Mouse (Mus musculus) hindbrain, embryonic 13.5 days (tissue): ENCODE data around the gene Ano10. TPM values are rescaled to one million over a fixed set of nuclear protein-coding genes. Genes with fewer than 3 reads are reported as not detected.

Experiments
- ATAC-seq: fragments of 200-750 bp; cut with Nextera tagmentation; 2 replicates; pipeline ENCODE4 v1.8.0; 2017; ENCODE audit warnings: moderate TSS enrichment; ENCODE audit not compliant: low FRiP score
- H3K27ac ChIP-seq: fragments of 300-500 bp; sonication (generic); 2 replicates; pipeline ENCODE4 v1.5.1; 2015; ENCODE audit warnings: inconsistent platforms, mild to moderate bottlenecking, moderate library complexity
- H3K27me3 ChIP-seq: fragments of 300-500 bp; sonication (generic); 2 replicates; pipeline ENCODE4 v1.6.1; 2015; ENCODE audit warnings: mild to moderate bottlenecking, inconsistent platforms
- H3K36me3 ChIP-seq: fragments of 300-500 bp; sonication (generic); 2 replicates; pipeline ENCODE4 v1.6.1; 2015; ENCODE audit warnings: mild to moderate bottlenecking, inconsistent platforms
- H3K4me1 ChIP-seq: fragments of 300-500 bp; sonication (generic); replicated peaks from 2 replicates; pipeline ENCODE4 v1.6.1; 2015; ENCODE audit warnings: inconsistent platforms
- H3K4me2 ChIP-seq: fragments of 300-500 bp; sonication (generic); 2 replicates; pipeline ENCODE4 v1.6.1; 2015; ENCODE audit warnings: inconsistent platforms, mild to moderate bottlenecking, moderate library complexity
- H3K4me3 ChIP-seq: fragments of 300-500 bp; sonication (generic); 2 replicates; pipeline ENCODE4 v1.5.1; 2015; ENCODE audit warnings: mild to moderate bottlenecking, inconsistent platforms
- H3K9ac ChIP-seq: fragments of 300-500 bp; sonication (generic); 2 replicates; pipeline ENCODE4 v1.6.1; 2015; ENCODE audit warnings: mild to moderate bottlenecking, inconsistent platforms
- H3K9me3 ChIP-seq: fragments of 300-500 bp; sonication (generic); 2 replicates; pipeline ENCODE4 v1.6.1; 2016; ENCODE audit warnings: inconsistent platforms
- WGBS: fragments of 180-500 bp; shearing (Covaris S2); methylation state at CpG from one replicate; pipeline ENCODE4 v1.1.7; 2015; 5-methylcytosine and 5-hydroxymethylcytosine counted together
- polyA plus RNA-seq: library from polyadenylated mRNA; unstranded; fragments of >200 nt; fragmentation: Nextera tagmentation; extraction: Ambion mirVana; gene quantifications from 2 replicates; pipeline ENCODE4 v1.2.1, GENCODE M21; 2015

Ano10 gene
- polyA plus RNA-seq, result 48.7 and 49.7 TPM in 2 replicates

- 0% methylated on average over 47 of the region's 51 CpGs for WGBS
- Histone ChIP-seq H3K4me3 (peak within 1 kb of the TSS; percentile 79), H3K27me3 (no peaks in the 10 kb centered on the region)
Observed at GRCm38 (mm10) chr9:122294242-122294881, at the start of gene Ano10. TSS of gene Ano10 (minus strand) at chr9:122294423.

GRCm38 (mm10) chr9:122343399-122343798 lies 49.2 kb upstream of the Ano10 start:
- Histone ChIP-seq H3K4me1 (no peaks in the 10 kb centered on the region), H3K9ac (no peak overlapping the region), H3K9me3 (no peaks in the 10 kb centered on the region), H3K4me2 (no peak overlapping the region), H3K27me3 (no peaks in the 10 kb centered on the region), H3K27ac (no peak overlapping the region), H3K36me3 (no peaks in the 10 kb centered on the region), H3K4me3 (no peak overlapping the region)
- no peak for ATAC-seq
- 88% methylated on average over 7 of the region's 7 CpGs for WGBS

More at GRCm38 (mm10) chr9:122294242-122294881, at the start of gene Ano10:
- no peaks in the 10 kb centered on the region for H3K36me3 ChIP-seq
- peak within 1 kb of the TSS; percentile 90 for H3K9ac ChIP-seq
- H3K9me3 ChIP-seq, result no peaks in the 10 kb centered on the region
- ATAC-seq, result peak; percentile 96
- peaks cover 29% of the 10 kb centered on the region for H3K4me1 ChIP-seq
- peak within 1 kb of the TSS; percentile 66 for H3K4me2 ChIP-seq
- peak within 1 kb of the TSS; percentile 90 for H3K27ac ChIP-seq

GRCm38 (mm10) chr9:122339972-122340371 lies 45.7 kb upstream of the Ano10 start:
- Histone ChIP-seq H3K4me1 (no peaks in the 10 kb centered on the region), H3K27ac (no peak overlapping the region), H3K9ac (no peak overlapping the region), H3K9me3 (no peaks in the 10 kb centered on the region), H3K4me2 (no peak overlapping the region), H3K4me3 (no peak overlapping the region), H3K36me3 (no peaks in the 10 kb centered on the region), H3K27me3 (no peaks in the 10 kb centered on the region)
- WGBS, result 58% methylated on average over 5 of the region's 5 CpGs
- no peak for ATAC-seq

GRCm38 (mm10) chr9:122337510-122337931 lies 43.3 kb upstream of the Ano10 start:
- H3K9ac ChIP-seq, result no peak overlapping the region
- H3K4me3 ChIP-seq, result no peak overlapping the region
- no peaks in the 10 kb centered on the region for H3K9me3 ChIP-seq
- no peaks in the 10 kb centered on the region for H3K4me1 ChIP-seq
- no peak overlapping the region for H3K27ac ChIP-seq
- H3K4me2 ChIP-seq, result no peak overlapping the region
- ATAC-seq, result no peak
- no peaks in the 10 kb centered on the region for H3K27me3 ChIP-seq
- 48% methylated on average over 8 of the region's 8 CpGs for WGBS
- no peaks in the 10 kb centered on the region for H3K36me3 ChIP-seq

- H3K4me2 ChIP-seq, result no peak overlapping the region
- no peak overlapping the region for H3K4me3 ChIP-seq
- 81% methylated on average over 2 of the region's 2 CpGs for WGBS
- no peak overlapping the region for H3K9ac ChIP-seq
- ATAC-seq, result no peak
- H3K9me3 ChIP-seq, result no peaks in the 10 kb centered on the region
- no peaks in the 10 kb centered on the region for H3K27me3 ChIP-seq
- H3K27ac ChIP-seq, result no peak overlapping the region
- no peaks in the 10 kb centered on the region for H3K36me3 ChIP-seq
- H3K4me1 ChIP-seq, result no peaks in the 10 kb centered on the region
Observed at GRCm38 (mm10) chr9:122336677-122337076, 42.5 kb upstream of the Ano10 start.

- Histone ChIP-seq H3K27ac (no peak overlapping the region), H3K9me3 (no peaks in the 10 kb centered on the region), H3K4me3 (no peak overlapping the region), H3K27me3 (no peaks in the 10 kb centered on the region), H3K36me3 (no peaks in the 10 kb centered on the region), H3K4me1 (no peaks in the 10 kb centered on the region), H3K9ac (no peak overlapping the region), H3K4me2 (no peak overlapping the region)
- WGBS, result 80% methylated on average over 3 of the region's 3 CpGs
- no peak for ATAC-seq
Observed at GRCm38 (mm10) chr9:122328199-122328598, 34.0 kb upstream of the Ano10 start.

GRCm38 (mm10) chr9:122325996-122326395 lies 31.8 kb upstream of the Ano10 start:
- no peaks in the 10 kb centered on the region for H3K4me1 ChIP-seq
- H3K27me3 ChIP-seq, result no peaks in the 10 kb centered on the region
- no peaks in the 10 kb centered on the region for H3K9me3 ChIP-seq
- WGBS, result 97% methylated on average over 1 of the region's 1 CpGs
- H3K9ac ChIP-seq, result no peak overlapping the region
- H3K4me3 ChIP-seq, result no peak overlapping the region
- H3K4me2 ChIP-seq, result no peak overlapping the region
- no peak for ATAC-seq
- no peak overlapping the region for H3K27ac ChIP-seq
- H3K36me3 ChIP-seq, result no peaks in the 10 kb centered on the region

GRCm38 (mm10) chr9:122322356-122322755 lies 28.1 kb upstream of the Ano10 start:
- Histone ChIP-seq H3K9ac (no peak overlapping the region), H3K27ac (no peak overlapping the region), H3K4me3 (no peak overlapping the region), H3K36me3 (no peaks in the 10 kb centered on the region), H3K4me1 (no peaks in the 10 kb centered on the region), H3K27me3 (no peaks in the 10 kb centered on the region), H3K4me2 (no peak overlapping the region), H3K9me3 (no peaks in the 10 kb centered on the region)
- ATAC-seq, result no peak
- WGBS, result 75% methylated on average over 3 of the region's 3 CpGs

- 90% methylated on average over 4 of the region's 4 CpGs for WGBS
- H3K27me3 ChIP-seq, result no peaks in the 10 kb centered on the region
- no peaks in the 10 kb centered on the region for H3K9me3 ChIP-seq
- H3K9ac ChIP-seq, result no peak overlapping the region
- no peak for ATAC-seq
- H3K27ac ChIP-seq, result no peak overlapping the region
- H3K4me1 ChIP-seq, result no peaks in the 10 kb centered on the region
- H3K4me2 ChIP-seq, result no peak overlapping the region
- no peaks in the 10 kb centered on the region for H3K36me3 ChIP-seq
- H3K4me3 ChIP-seq, result no peak overlapping the region
Observed at GRCm38 (mm10) chr9:122320626-122321025, 26.4 kb upstream of the Ano10 start.

- 96% methylated on average over 7 of the region's 7 CpGs for WGBS
- Histone ChIP-seq H3K4me3 (no peak overlapping the region), H3K4me1 (no peaks in the 10 kb centered on the region)
Observed at GRCm38 (mm10) chr9:122316562-122316961, 22.3 kb upstream of the Ano10 start.

GRCm38 (mm10) chr9:122315501-122315900 lies 21.3 kb upstream of the Ano10 start:
- 43% methylated on average over 11 of the region's 11 CpGs for WGBS
- no peak for ATAC-seq
- Histone ChIP-seq H3K27ac (no peak overlapping the region), H3K4me3 (no peak overlapping the region), H3K9ac (no peak overlapping the region), H3K27me3 (0 out of 2 replicates have a peak, but pooled peaks cover 4% of the 10 kb centered on the region), H3K4me1 (no peaks in the 10 kb centered on the region; the same call in 1 of the 2 replicates), H3K4me2 (no peak overlapping the region), H3K9me3 (no peaks in the 10 kb centered on the region), H3K36me3 (no peaks in the 10 kb centered on the region)

More at GRCm38 (mm10) chr9:122316562-122316961, 22.3 kb upstream of the Ano10 start:
- no peak overlapping the region for H3K9ac ChIP-seq
- H3K4me2 ChIP-seq, result no peak overlapping the region
- no peak for ATAC-seq
- no peaks in the 10 kb centered on the region for H3K9me3 ChIP-seq
- no peak overlapping the region for H3K27ac ChIP-seq
- no peaks in the 10 kb centered on the region for H3K36me3 ChIP-seq
- 0 out of 2 replicates have a peak, but pooled peaks cover 4% of the 10 kb centered on the region for H3K27me3 ChIP-seq

GRCm38 (mm10) chr9:122314942-122315341 lies 20.7 kb upstream of the Ano10 start:
- H3K4me3 ChIP-seq, result no peak overlapping the region
- 50% methylated on average over 4 of the region's 4 CpGs for WGBS
- H3K4me1 ChIP-seq, result no peaks in the 10 kb centered on the region; the same call in 1 of the 2 replicates
- H3K9ac ChIP-seq, result no peak overlapping the region
- H3K27ac ChIP-seq, result no peak overlapping the region
- no peaks in the 10 kb centered on the region for H3K9me3 ChIP-seq
- ATAC-seq, result no peak
- 0 out of 2 replicates have a peak, but pooled peaks cover 4% of the 10 kb centered on the region for H3K27me3 ChIP-seq
- no peaks in the 10 kb centered on the region for H3K36me3 ChIP-seq
- H3K4me2 ChIP-seq, result no peak overlapping the region

GRCm38 (mm10) chr9:122314386-122314785 lies 20.2 kb upstream of the Ano10 start:
- Histone ChIP-seq H3K27ac (no peak overlapping the region), H3K4me1 (no peaks in the 10 kb centered on the region; the same call in 1 of the 2 replicates), H3K9ac (no peak overlapping the region), H3K36me3 (no peaks in the 10 kb centered on the region), H3K4me2 (no peak overlapping the region), H3K9me3 (no peaks in the 10 kb centered on the region), H3K27me3 (0 out of 2 replicates have a peak, but pooled peaks cover 7% of the 10 kb centered on the region), H3K4me3 (no peak overlapping the region)
- 94% methylated on average over 6 of the region's 6 CpGs for WGBS
- ATAC-seq, result no peak
